Mouse (Mus musculus): ENCODE measurements around the gene Fpr-rs6.

Gene Fpr-rs6

GRCm38 (mm10) chr17:20182997-20183396 lies at the start of gene Fpr-rs6:
Fpr-rs6 (minus strand) TSS chr17:20183097.
- DNase-seq (ENCODE audit: low read depth) = no peak
